Mouse (Mus musculus) kidney, postnatal 0 days (tissue): ENCODE measurements around the gene Srrm2. TPM values are rescaled to one million over a fixed set of nuclear protein-coding genes. Genes with fewer than 3 reads are reported as not detected.
A peak's percentile ranks its signal among the peaks of the same experiment; 100 is the strongest.

Source experiments
- ATAC-seq: fragments of 200-750 bp; cut with Nextera tagmentation; replicated peaks from 2 replicates; pipeline ENCODE4 v1.8.0; 2017; ENCODE audit warnings: low read depth, moderate number of reproducible peaks, moderate TSS enrichment, moderate library complexity; ENCODE audit not compliant: low FRiP score
- DNase-seq: peaks from one replicate; pipeline ENCODE4 v3.0.0-alpha.2; 2016; ENCODE audit warnings: low spot score
- H3K27ac ChIP-seq: fragments of 300-500 bp; sonication (generic); 2 replicates; pipeline ENCODE4 v1.5.1; 2014; ENCODE audit warnings: mild to moderate bottlenecking
- H3K27me3 ChIP-seq: fragments of 300-500 bp; sonication (generic); 2 replicates; pipeline ENCODE4 v1.6.1; 2014; ENCODE audit warnings: low read length, mixed read lengths; ENCODE audit not compliant: insufficient read depth
- H3K36me3 ChIP-seq: fragments of 300-500 bp; sonication (generic); 2 replicates; pipeline ENCODE4 v1.6.1; 2014; ENCODE audit warnings: low read length, mixed read lengths; ENCODE audit not compliant: insufficient read depth
- H3K4me1 ChIP-seq: fragments of 300-500 bp; sonication (generic); replicated peaks from 2 replicates; pipeline ENCODE4 v1.6.1; 2014; ENCODE audit warnings: antibody characterized with exemption, low read length, mixed read lengths; ENCODE audit not compliant: insufficient read depth
- H3K4me2 ChIP-seq: fragments of 300-500 bp; sonication (generic); 2 replicates; pipeline ENCODE4 v1.6.1; 2014; ENCODE audit warnings: mild to moderate bottlenecking, low read length, moderate library complexity, mixed read lengths
- H3K4me3 ChIP-seq: fragments of 300-500 bp; sonication (generic); replicated peaks from 2 replicates; pipeline ENCODE4 v1.5.1; 2014; ENCODE audit warnings: low read depth, low read length
- H3K9ac ChIP-seq: fragments of 300-500 bp; sonication (generic); 2 replicates; pipeline ENCODE4 v1.6.1; 2014; ENCODE audit warnings: low read depth, low read length
- H3K9me3 ChIP-seq: fragments of 300-500 bp; sonication (generic); replicated peaks from 2 replicates; pipeline ENCODE4 v1.6.1; 2016; ENCODE audit warnings: low read length, inconsistent platforms, mixed read lengths
- CTCF ChIP-seq: IDR thresholded peaks from 2 replicates; pipeline ENCODE4 v1.5.1; 2016; ENCODE audit warnings: antibody characterized with exemption, low read depth, mild to moderate bottlenecking, moderate library complexity
- WGBS: fragments of 180-500 bp; shearing (Covaris S2); extraction: QIAGEN DNeasy Blood & Tissue Kit; methylation state at CpG from one replicate; pipeline ENCODE4 v1.1.7; 2014; 5-methylcytosine and 5-hydroxymethylcytosine counted together
- polyA plus RNA-seq: library from polyadenylated mRNA; unstranded; fragments of >200 nt; fragmentation: Nextera tagmentation; extraction: Ambion mirVana; gene quantifications from 2 replicates; pipeline ENCODE4 v1.2.1, GENCODE M21; 2015

The Srrm2 gene
- polyA plus RNA-seq, 1 experiment from 2014 or later, result 304 TPM

- H3K4me3 ChIP-seq, result peak within 1 kb of the TSS; percentile 46
- peak within 1 kb of the TSS; percentile 88 for H3K4me2 ChIP-seq
- 2% methylated on average over 43 of the region's 43 CpGs for WGBS
- H3K9me3 ChIP-seq, result no peaks in the 10 kb centered on the region
- H3K4me1 ChIP-seq, result peaks cover 2% of the 10 kb centered on the region; the same call in 1 of the 2 replicates
- no peaks in the 10 kb centered on the region for H3K36me3 ChIP-seq
- H3K9ac ChIP-seq, result peak within 1 kb of the TSS; percentile 64
- no peak within 1 kb of the TSS for H3K27ac ChIP-seq
- H3K27me3 ChIP-seq, result no peaks in the 10 kb centered on the region
- peak; percentile 79 for DNase-seq
- ATAC-seq, result peak; percentile 76
- TF ChIP-seq CTCF, result 0 out of 2 replicates have a peak, but pooled peaks have one; percentile 33
Measured at GRCm38 (mm10) chr17:23785561-23786471, 4.5 kb upstream of the Srrm2 start, which contains the start of gene Flywch2. Gene Flywch2 (minus strand): TSS chr17:23786081.

- H3K36me3 ChIP-seq, result no peaks in the 10 kb centered on the region
- H3K4me3 ChIP-seq, result peak overlapping the region; percentile 46
- WGBS, result 10% methylated on average over 13 of the region's 13 CpGs
- no peak overlapping the region for H3K27ac ChIP-seq
- DNase-seq (peak; percentile 49), ATAC-seq (no peak)
- peaks cover 2% of the 10 kb centered on the region; the same call in 1 of the 2 replicates for H3K4me1 ChIP-seq
- H3K4me2 ChIP-seq, result peak overlapping the region; percentile 88
- H3K9ac ChIP-seq, result no peak overlapping the region
- no peaks in the 10 kb centered on the region for H3K9me3 ChIP-seq
- TF ChIP-seq CTCF, result no peak
- H3K27me3 ChIP-seq, result no peaks in the 10 kb centered on the region
Measured at GRCm38 (mm10) chr17:23786510-23786931, 3.8 kb upstream of the Srrm2 start.

GRCm38 (mm10) chr17:23788973-23789372, 1.4 kb upstream of the Srrm2 start:
- DNase-seq (no peak), ATAC-seq (no peak)
- WGBS, result 87% methylated on average over 4 of the region's 4 CpGs
- no peaks in the 10 kb centered on the region for H3K9me3 ChIP-seq
- H3K27me3 ChIP-seq, result no peaks in the 10 kb centered on the region
- H3K36me3 ChIP-seq, result no peaks in the 10 kb centered on the region
- peaks cover 2% of the 10 kb centered on the region; the same call in 1 of the 2 replicates for H3K4me1 ChIP-seq
- no peak for TF ChIP-seq CTCF
- H3K27ac ChIP-seq, result no peak overlapping the region
- H3K4me2 ChIP-seq, result no peak overlapping the region
- no peak overlapping the region for H3K9ac ChIP-seq
- H3K4me3 ChIP-seq, result no peak overlapping the region

GRCm38 (mm10) chr17:23789749-23790268, 523 bp upstream of the Srrm2 start:
- H3K27ac ChIP-seq, result peak overlapping the region; percentile 88
- peak overlapping the region; percentile 74 for H3K4me2 ChIP-seq
- 13% methylated on average over 8 of the region's 8 CpGs for WGBS
- H3K27me3 ChIP-seq, result no peaks in the 10 kb centered on the region
- H3K9me3 ChIP-seq, result no peaks in the 10 kb centered on the region
- DNase-seq, result no peak
- H3K4me1 ChIP-seq, result peaks cover 2% of the 10 kb centered on the region; the same call in 1 of the 2 replicates
- H3K36me3 ChIP-seq, result no peaks in the 10 kb centered on the region
- ATAC-seq, result no peak
- peak overlapping the region; percentile 43 for H3K4me3 ChIP-seq
- no peak for TF ChIP-seq CTCF
- H3K9ac ChIP-seq, result peak overlapping the region; percentile 76; the same call in 1 of the 2 replicates

GRCm38 (mm10) chr17:23791079-23791357, 686 bp downstream of the Srrm2 start:
- peak overlapping the region; percentile 88 for H3K27ac ChIP-seq
- H3K27me3 ChIP-seq, result no peaks in the 10 kb centered on the region
- no peak for TF ChIP-seq CTCF
- WGBS, result 47% methylated on average over 2 of the region's 2 CpGs
- H3K4me3 ChIP-seq, result peak overlapping the region; percentile 43; the same call in 1 of the 2 replicates
- DNase-seq, result no peak
- H3K4me2 ChIP-seq, result peak overlapping the region; percentile 74
- no peaks in the 10 kb centered on the region for H3K36me3 ChIP-seq
- no peaks in the 10 kb centered on the region for H3K9me3 ChIP-seq
- peaks cover 2% of the 10 kb centered on the region; the same call in 1 of the 2 replicates for H3K4me1 ChIP-seq
- H3K9ac ChIP-seq, result no peak overlapping the region; the same call in 1 of the 2 replicates
- ATAC-seq, result no peak

GRCm38 (mm10) chr17:23795323-23795722, 5.0 kb downstream of the Srrm2 start:
- no peak overlapping the region for H3K4me2 ChIP-seq
- no peak overlapping the region for H3K9ac ChIP-seq
- ATAC-seq (no peak), DNase-seq (no peak)
- no peaks in the 10 kb centered on the region for H3K9me3 ChIP-seq
- H3K4me3 ChIP-seq, result no peak overlapping the region
- WGBS, result 93% methylated on average over 8 of the region's 8 CpGs
- no peaks in the 10 kb centered on the region for H3K36me3 ChIP-seq
- no peak overlapping the region for H3K27ac ChIP-seq
- no peak for TF ChIP-seq CTCF
- H3K27me3 ChIP-seq, result no peaks in the 10 kb centered on the region
- H3K4me1 ChIP-seq, result no peaks in the 10 kb centered on the region; the same call in 1 of the 2 replicates
